Mouse (Mus musculus): ENCODE results near the gene Ssc5d. TPM values are rescaled to one million over a fixed set of nuclear protein-coding genes. Genes with fewer than 3 reads are reported as not detected.

Ssc5d gene
- polyA plus RNA-seq (2012): 0.08 and 0.10 TPM in 2 replicates

GRCm38 (mm10) chr7:4925441-4926381 lies at the start of gene Ssc5d:
Gene Ssc5d (plus strand): TSS chr7:4925785.

GRCm38 (mm10) chr7:4876753-4877221 lies 48.8 kb upstream of the Ssc5d start, which contains the start of gene Isoc2a:
Gene Isoc2a (plus strand): TSS chr7:4877153.

GRCm38 (mm10) chr7:4906466-4906950 lies 19.1 kb upstream of the Ssc5d start, which contains the start of gene Gm36210:
Gene Gm36210 (minus strand): TSS chr7:4906516.

GRCm38 (mm10) chr7:4915007-4915665 lies 10.4 kb upstream of the Ssc5d start, which contains the start of gene Zfp628:
Gene Zfp628 (plus strand): TSS chr7:4915217.

GRCm38 (mm10) chr7:4921824-4922482 lies 3.6 kb upstream of the Ssc5d start, which contains the start of gene Nat14:
Gene Nat14 (plus strand): TSS chr7:4922028.

GRCm38 (mm10) chr7:4964272-4964671 lies 38.7 kb downstream of the Ssc5d start, which contains the start of gene Sbk2:
Gene Sbk2 (minus strand): TSS chr7:4964406.

GRCm38 (mm10) chr7:4971068-4971467 lies 45.5 kb downstream of the Ssc5d start, which contains the start of gene Sbk3:
Gene Sbk3 (minus strand): TSS chr7:4971168.

Other genes starting within 250 kb of the Ssc5d start
- gene Hspbp1, start 240.7 kb upstream of the Ssc5d start, polyA plus RNA-seq (2012): 124 and 128 TPM in 2 replicates
- 0.13 and 0.35 TPM in 2 replicates for gene Brsk1, start 235.2 kb upstream of the Ssc5d start, polyA plus RNA-seq (2012)
- 2.6 and 3.2 TPM in 2 replicates for gene Tmem150b, start 200.5 kb upstream of the Ssc5d start, polyA plus RNA-seq (2012)
- gene Kmt5c, start 185.7 kb upstream of the Ssc5d start, polyA plus RNA-seq (2012): 312 and 341 TPM in 2 replicates
- 64.2 and 92.5 TPM in 2 replicates for gene Cox6b2, start 172.7 kb upstream of the Ssc5d start, polyA plus RNA-seq (2012)
- gene Fam71e2, start 154.5 kb upstream of the Ssc5d start, polyA plus RNA-seq (2012): not detected in 2 replicates
- 0.10 and 1.1 TPM in 2 replicates for gene Il11, start 142.9 kb upstream of the Ssc5d start, polyA plus RNA-seq (2012)
- not detected in 2 replicates for gene Tmem190, start 142.8 kb upstream of the Ssc5d start, polyA plus RNA-seq (2012)
- 57.5 and 58.8 TPM in 2 replicates for gene Tmem238, start 136.1 kb upstream of the Ssc5d start, polyA plus RNA-seq (2012)
- 10,504 and 11,093 TPM in 2 replicates for gene Rpl28, start 132.9 kb upstream of the Ssc5d start, polyA plus RNA-seq (2012)
- 251 TPM in 2 replicates for gene Ube2s, start 113.2 kb upstream of the Ssc5d start, polyA plus RNA-seq (2012)
- 0.24 and 0.79 TPM in 2 replicates for gene Shisa7, start 81.1 kb upstream of the Ssc5d start, polyA plus RNA-seq (2012)
- gene Isoc2b, start 55.5 kb upstream of the Ssc5d start, polyA plus RNA-seq (2012): 7.7 and 11.8 TPM in 2 replicates
- gene Isoc2a, start 48.6 kb upstream of the Ssc5d start, polyA plus RNA-seq (2012): 27.0 and 29.3 TPM in 2 replicates
- 0.09 and 0.28 TPM in 2 replicates for gene Gm36210, start 19.3 kb upstream of the Ssc5d start, polyA plus RNA-seq (2012)
- gene Zfp628, start 10.6 kb upstream of the Ssc5d start, polyA plus RNA-seq (2012): 76.1 and 85.0 TPM in 2 replicates
- gene Nat14, start 3.8 kb upstream of the Ssc5d start, polyA plus RNA-seq (2012): 1.3 and 1.9 TPM in 2 replicates
- gene Sbk2, start 38.6 kb downstream of the Ssc5d start, polyA plus RNA-seq (2012): 0.04 and 0.17 TPM in 2 replicates
- not detected in 2 replicates for gene Sbk3, start 45.4 kb downstream of the Ssc5d start, polyA plus RNA-seq (2012)
- 53.1 and 73.1 TPM in 2 replicates for gene Zfp579, start 70.4 kb downstream of the Ssc5d start, polyA plus RNA-seq (2012)
- gene Zfp524, start 88.6 kb downstream of the Ssc5d start, polyA plus RNA-seq (2012): 49.6 and 56.4 TPM in 2 replicates
- gene Fiz1, start 88.9 kb downstream of the Ssc5d start, polyA plus RNA-seq (2012): 55.3 and 63.3 TPM in 2 replicates
- not detected in 2 replicates for gene Gm44973, start 89.7 kb downstream of the Ssc5d start, polyA plus RNA-seq (2012)
- gene Zfp865, start 94.6 kb downstream of the Ssc5d start, polyA plus RNA-seq (2012): 75.2 and 76.9 TPM in 2 replicates
- 0.83 and 1.2 TPM in 2 replicates for gene Ccdc106, start 94.8 kb downstream of the Ssc5d start, polyA plus RNA-seq (2012)
- gene 4632433K11Rik, start 108.3 kb downstream of the Ssc5d start, polyA plus RNA-seq (2012): not detected in 2 replicates
- gene Zfp784, start 112.7 kb downstream of the Ssc5d start, polyA plus RNA-seq (2012): 1.3 and 2.7 TPM in 2 replicates
- gene Zfp580, start 125.8 kb downstream of the Ssc5d start, polyA plus RNA-seq (2012): 36.3 and 49.1 TPM in 2 replicates
- gene U2af2, start 136.4 kb downstream of the Ssc5d start, polyA plus RNA-seq (2012): 486 and 623 TPM in 2 replicates
- gene Epn1, start 154.4 kb downstream of the Ssc5d start, polyA plus RNA-seq (2012): 527 and 560 TPM in 2 replicates
- not detected in 2 replicates for gene Rfpl4, start 191.2 kb downstream of the Ssc5d start, polyA plus RNA-seq (2012)
- 0.11 TPM in 1 of 2 replicates, not detected in the other for gene Rasl2-9, start 200.2 kb downstream of the Ssc5d start, polyA plus RNA-seq (2012)
- gene Vmn1r55, start 223.9 kb downstream of the Ssc5d start, polyA plus RNA-seq (2012): not detected in 2 replicates